Mouse (Mus musculus) liver, embryonic 12.5 days (tissue): ENCODE measurements around the gene Rtn4ip1. TPM values are rescaled to one million over a fixed set of nuclear protein-coding genes. Genes with fewer than 3 reads are reported as not detected.

Experiments
- ATAC-seq: fragments of 200-750 bp; cut with Nextera tagmentation; 2 replicates; pipeline ENCODE4 v1.8.0; 2017; ENCODE audit warnings: moderate number of reproducible peaks, mild to moderate bottlenecking, moderate library complexity
- H3K27ac ChIP-seq: fragments of 300-500 bp; sonication (generic); 2 replicates; pipeline ENCODE4 v1.5.1; 2016; ENCODE audit warnings: mild to moderate bottlenecking
- H3K27me3 ChIP-seq: fragments of 300-500 bp; sonication (generic); replicated peaks from 2 replicates; pipeline ENCODE4 v1.6.1; 2016; ENCODE audit warnings: mild to moderate bottlenecking, moderate library complexity
- H3K36me3 ChIP-seq: fragments of 300-500 bp; sonication (generic); 2 replicates; pipeline ENCODE4 v1.6.1; 2016; ENCODE audit warnings: mild to moderate bottlenecking, moderate library complexity
- H3K4me1 ChIP-seq: fragments of 300-500 bp; sonication (generic); 2 replicates; pipeline ENCODE4 v1.6.1; 2016
- H3K4me2 ChIP-seq: fragments of 300-500 bp; sonication (generic); 2 replicates; pipeline ENCODE4 v1.6.1; 2016; ENCODE audit warnings: mild to moderate bottlenecking, moderate library complexity
- H3K4me3 ChIP-seq: fragments of 300-500 bp; sonication (generic); 2 replicates; pipeline ENCODE4 v1.5.1; 2016; ENCODE audit warnings: mild to moderate bottlenecking, moderate library complexity
- H3K9ac ChIP-seq: fragments of 300-500 bp; sonication (generic); 2 replicates; pipeline ENCODE4 v1.6.1; 2016; ENCODE audit warnings: mild to moderate bottlenecking, moderate library complexity
- H3K9me3 ChIP-seq: fragments of 300-500 bp; sonication (generic); replicated peaks from 2 replicates; pipeline ENCODE4 v1.6.1; 2016; ENCODE audit warnings: mild to moderate bottlenecking, moderate library complexity
- WGBS: fragments of 180-500 bp; shearing (Covaris S2); methylation state at CpG from one replicate; pipeline ENCODE4 v1.1.7; 2016; ENCODE audit not compliant: insufficient replicate concordance; 5-methylcytosine and 5-hydroxymethylcytosine counted together
- polyA plus RNA-seq: library from polyadenylated mRNA; unstranded; fragments of >200 nt; fragmentation: Nextera tagmentation; extraction: Ambion mirVana; gene quantifications from 2 replicates; pipeline ENCODE4 v1.2.1, GENCODE M21; 2016

The Rtn4ip1 gene
- polyA plus RNA-seq, 1 experiment from 2014 or later: 18.4 TPM

- H3K4me3 ChIP-seq: no peak overlapping the region
- no peak overlapping the region for H3K27ac ChIP-seq
- ATAC-seq: no peak
- 41% methylated on average over 6 of the region's 6 CpGs for WGBS
- H3K4me1 ChIP-seq: peaks cover 14% of the 10 kb centered on the region
- H3K27me3 ChIP-seq: 0 out of 2 replicates have a peak, but pooled peaks cover 3% of the 10 kb centered on the region
- H3K9ac ChIP-seq: no peak overlapping the region
- no peaks in the 10 kb centered on the region for H3K9me3 ChIP-seq
- no peak overlapping the region for H3K4me2 ChIP-seq
- no peaks in the 10 kb centered on the region for H3K36me3 ChIP-seq
Measured at GRCm38 (mm10) chr10:43993198-43993597, 91.6 kb downstream of the Rtn4ip1 start.

- no peak overlapping the region for H3K4me3 ChIP-seq
- peaks cover 10% of the 10 kb centered on the region for H3K27me3 ChIP-seq
- WGBS: 44% methylated on average over 10 of the region's 10 CpGs
- H3K9ac ChIP-seq: no peak overlapping the region
- no peak overlapping the region for H3K4me2 ChIP-seq
- H3K4me1 ChIP-seq: peaks cover 35% of the 10 kb centered on the region
- H3K9me3 ChIP-seq: no peaks in the 10 kb centered on the region
- H3K27ac ChIP-seq: no peak overlapping the region
- no peak for ATAC-seq
- no peaks in the 10 kb centered on the region for H3K36me3 ChIP-seq
Measured at GRCm38 (mm10) chr10:43995858-43996650, 94.4 kb downstream of the Rtn4ip1 start.

- Histone ChIP-seq H3K27ac (no peak overlapping the region), H3K36me3 (no peaks in the 10 kb centered on the region), H3K9ac (no peak overlapping the region), H3K4me2 (no peak overlapping the region), H3K9me3 (no peaks in the 10 kb centered on the region), H3K27me3 (peaks cover 19% of the 10 kb centered on the region), H3K4me1 (peaks cover 35% of the 10 kb centered on the region), H3K4me3 (no peak overlapping the region)
- no peak for ATAC-seq
- WGBS: 66% methylated on average over 10 of the region's 10 CpGs
Measured at GRCm38 (mm10) chr10:43997276-43997675, 95.7 kb downstream of the Rtn4ip1 start.

GRCm38 (mm10) chr10:43998023-43998422 is 96.4 kb downstream of the Rtn4ip1 start:
- Histone ChIP-seq H3K4me3 (no peak overlapping the region), H3K36me3 (no peaks in the 10 kb centered on the region), H3K9me3 (no peaks in the 10 kb centered on the region), H3K4me1 (peaks cover 38% of the 10 kb centered on the region), H3K4me2 (no peak overlapping the region), H3K9ac (no peak overlapping the region), H3K27me3 (peaks cover 27% of the 10 kb centered on the region), H3K27ac (no peak overlapping the region)
- ATAC-seq: no peak
- WGBS: 65% methylated on average over 9 of the region's 9 CpGs

- H3K9ac ChIP-seq: no peak overlapping the region
- no peak overlapping the region for H3K27ac ChIP-seq
- H3K9me3 ChIP-seq: no peaks in the 10 kb centered on the region
- H3K4me3 ChIP-seq: no peak overlapping the region
- ATAC-seq: peak; percentile 73
- H3K4me2 ChIP-seq: no peak overlapping the region; the same call in 1 of the 2 replicates
- WGBS: 51% methylated on average over 8 of the region's 8 CpGs
- no peaks in the 10 kb centered on the region for H3K36me3 ChIP-seq
- H3K4me1 ChIP-seq: peaks cover 44% of the 10 kb centered on the region
- H3K27me3 ChIP-seq: peaks cover 32% of the 10 kb centered on the region
Measured at GRCm38 (mm10) chr10:43998503-43999082, 97.0 kb downstream of the Rtn4ip1 start.

- peaks cover 49% of the 10 kb centered on the region for H3K27me3 ChIP-seq
Measured at GRCm38 (mm10) chr10:44000156-44000865, 98.7 kb downstream of the Rtn4ip1 start.

GRCm38 (mm10) chr10:44002004-44002940 is 100.7 kb downstream of the Rtn4ip1 start:
- Histone ChIP-seq H3K4me2 (peak overlapping the region; percentile 79), H3K27me3 (peaks cover 69% of the 10 kb centered on the region), H3K36me3 (no peaks in the 10 kb centered on the region), H3K27ac (no peak overlapping the region), H3K4me3 (peak overlapping the region; percentile 67; the same call in 1 of the 2 replicates), H3K9me3 (no peaks in the 10 kb centered on the region), H3K4me1 (peaks cover 53% of the 10 kb centered on the region), H3K9ac (no peak overlapping the region)
- WGBS: 30% methylated on average over 14 of the region's 14 CpGs
- ATAC-seq: no peak

More at GRCm38 (mm10) chr10:44000156-44000865, 98.7 kb downstream of the Rtn4ip1 start:
- Histone ChIP-seq H3K4me2 (no peak overlapping the region), H3K36me3 (no peaks in the 10 kb centered on the region), H3K9me3 (no peaks in the 10 kb centered on the region), H3K27ac (no peak overlapping the region), H3K4me3 (no peak overlapping the region), H3K4me1 (peaks cover 53% of the 10 kb centered on the region), H3K9ac (no peak overlapping the region)
- WGBS: 53% methylated on average over 2 of the region's 2 CpGs
- ATAC-seq: no peak

GRCm38 (mm10) chr10:44002995-44003524 is 101.5 kb downstream of the Rtn4ip1 start:
- 3% methylated on average over 11 of the region's 11 CpGs for WGBS
- Histone ChIP-seq H3K4me2 (peak overlapping the region; percentile 79), H3K27me3 (peaks cover 77% of the 10 kb centered on the region), H3K9ac (peak overlapping the region; percentile 59; the same call in 1 of the 2 replicates), H3K4me1 (peaks cover 45% of the 10 kb centered on the region), H3K4me3 (peak overlapping the region; percentile 67), H3K36me3 (no peaks in the 10 kb centered on the region), H3K9me3 (no peaks in the 10 kb centered on the region), H3K27ac (no peak overlapping the region)
- ATAC-seq: no peak

GRCm38 (mm10) chr10:44003551-44004151 is 102.0 kb downstream of the Rtn4ip1 start:
- WGBS: 2% methylated on average over 68 of the region's 68 CpGs
- H3K27ac ChIP-seq: no peak overlapping the region

GRCm38 (mm10) chr10:44004221-44004751 is 102.7 kb downstream of the Rtn4ip1 start:
- no peak for ATAC-seq
- Histone ChIP-seq H3K27me3 (peaks cover 88% of the 10 kb centered on the region), H3K27ac (no peak overlapping the region), H3K4me3 (peak overlapping the region; percentile 67), H3K4me2 (peak overlapping the region; percentile 79), H3K4me1 (peaks cover 33% of the 10 kb centered on the region), H3K9me3 (no peaks in the 10 kb centered on the region), H3K36me3 (no peaks in the 10 kb centered on the region), H3K9ac (no peak overlapping the region)
- 2% methylated on average over 33 of the region's 33 CpGs for WGBS

More at GRCm38 (mm10) chr10:44003551-44004151, 102.0 kb downstream of the Rtn4ip1 start:
- Histone ChIP-seq H3K4me3 (peak overlapping the region; percentile 67), H3K9ac (peak overlapping the region; percentile 59), H3K9me3 (no peaks in the 10 kb centered on the region), H3K4me1 (peaks cover 40% of the 10 kb centered on the region), H3K27me3 (peaks cover 83% of the 10 kb centered on the region), H3K36me3 (no peaks in the 10 kb centered on the region), H3K4me2 (peak overlapping the region; percentile 79)
- ATAC-seq: 0 out of 2 replicates have a peak, but pooled peaks have one; percentile 24
